Mouse (Mus musculus) neutrophil, adult 5-6 weeks (primary cell): ENCODE results near the gene Sorbs1. TPM values are rescaled to one million over a fixed set of nuclear protein-coding genes. Genes with fewer than 3 reads are reported as not detected.

Experiments used
- ATAC-seq: fragments of 151-379, 151-347 bp; 2 replicates; pipeline ENCODE4 v1.8.0; 2017; ENCODE audit warnings: mild to moderate bottlenecking, moderate TSS enrichment; ENCODE audit not compliant: insufficient number of reproducible peaks, poor library complexity, low FRiP score, severe bottlenecking; ENCODE audit errors: extremely low read depth
- total RNA-seq: library from RNA; stranded (forward); fragments of 200-1000 nt; gene quantifications from 2 replicates; pipeline ENCODE4 v1.2.3, GENCODE M21; 2017

Gene Sorbs1
- total RNA-seq, 1 experiment from 2014 or later, result 9.8 TPM

DNA sequence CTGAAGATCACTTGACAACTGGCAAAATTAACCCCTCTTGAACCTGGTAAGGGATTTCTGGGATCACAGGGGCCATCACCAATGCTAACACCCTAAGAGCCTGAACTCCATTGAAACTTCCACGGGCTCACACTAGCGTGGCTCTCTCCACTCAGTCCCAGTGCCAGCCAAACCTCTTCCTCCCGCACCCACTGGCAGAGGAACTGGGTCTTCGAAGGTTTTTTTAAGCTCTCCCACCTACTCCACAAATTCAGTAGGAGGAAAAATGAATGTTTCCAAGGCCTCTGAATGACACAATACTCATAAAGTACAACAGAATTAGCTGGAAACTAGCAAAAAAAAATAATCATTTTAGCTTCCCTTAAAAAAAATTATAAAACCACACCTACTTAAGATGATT lies 58.3 kb downstream of the Sorbs1 start:
- ATAC-seq, result no peak

DNA sequence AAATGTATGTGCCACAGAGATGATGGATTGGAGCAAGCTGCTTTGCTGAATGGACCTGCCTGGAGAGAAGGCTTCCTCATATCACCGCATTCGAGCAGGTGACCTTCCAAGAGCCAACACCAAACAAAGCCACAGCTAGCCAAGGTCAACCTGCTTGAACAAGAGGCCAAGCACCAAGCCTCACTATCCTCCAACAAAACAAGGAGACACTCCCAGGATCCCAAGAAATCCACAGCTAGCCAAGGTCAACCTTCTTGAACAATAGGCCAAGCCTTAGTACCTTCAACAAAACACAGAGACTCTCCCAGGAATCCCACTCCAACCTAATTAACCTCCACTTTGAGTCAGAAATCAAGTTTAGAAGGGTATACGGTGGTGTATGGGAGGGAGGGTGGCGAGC lies 59.5 kb downstream of the Sorbs1 start:
- ATAC-seq, result no peak

DNA sequence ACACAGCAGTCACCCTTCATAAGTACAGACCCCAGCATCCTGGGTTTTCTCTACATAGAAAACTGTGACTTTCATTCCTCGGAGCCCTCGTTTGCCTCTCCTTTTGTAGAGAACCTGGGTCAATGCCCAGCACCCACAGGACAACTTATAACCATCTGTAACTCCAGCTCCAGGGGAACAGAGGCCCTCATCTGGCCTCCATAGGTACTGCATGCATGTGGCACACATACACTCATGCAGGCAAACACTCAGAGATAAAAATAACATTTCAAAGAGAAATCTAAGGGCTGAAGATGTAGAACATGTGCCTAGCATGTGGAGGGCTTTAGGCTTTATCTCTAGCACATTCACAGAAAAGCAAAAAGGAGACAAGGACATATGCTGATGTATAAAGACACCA lies 61.4 kb downstream of the Sorbs1 start:
- ATAC-seq, result no peak

DNA sequence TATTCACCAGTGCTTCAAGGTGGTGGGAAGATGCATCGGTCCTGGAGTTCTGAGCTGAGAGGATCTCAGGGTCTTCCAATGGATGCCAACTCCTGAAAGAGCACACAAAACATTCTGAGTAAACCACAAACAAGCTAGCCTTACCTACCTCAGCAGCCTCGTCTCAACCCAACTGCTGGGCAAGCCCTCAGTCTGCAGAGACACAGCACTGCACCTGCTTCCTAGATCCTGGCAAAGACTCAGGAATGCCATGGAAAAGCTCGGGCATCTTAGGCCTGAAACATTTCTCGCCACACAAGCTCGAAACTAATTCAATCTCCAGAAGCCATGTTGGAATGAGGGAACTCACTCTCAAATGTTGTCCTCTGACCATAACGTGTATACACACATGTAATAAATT lies 62.3 kb downstream of the Sorbs1 start:
- ATAC-seq, result no peak

DNA sequence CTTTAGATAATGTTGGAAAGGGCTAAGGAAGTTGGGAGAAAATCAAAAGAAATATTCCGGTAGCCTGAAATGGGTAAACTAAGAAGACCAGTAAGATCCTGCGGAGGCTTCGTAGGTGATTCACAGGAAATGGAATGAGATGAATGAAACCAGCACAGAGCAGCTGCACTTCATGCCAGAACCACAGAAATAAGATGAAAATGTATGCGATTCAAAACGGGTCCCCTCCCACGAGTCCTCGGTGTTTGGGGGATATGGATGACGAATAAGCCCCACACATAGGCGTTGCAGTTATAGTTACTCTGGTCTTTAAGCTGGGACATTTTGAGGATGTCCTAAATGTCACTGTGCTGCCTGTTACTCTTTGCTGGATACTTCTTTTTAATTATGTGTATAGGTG lies 67.1 kb downstream of the Sorbs1 start:
- ATAC-seq, result no peak

DNA sequence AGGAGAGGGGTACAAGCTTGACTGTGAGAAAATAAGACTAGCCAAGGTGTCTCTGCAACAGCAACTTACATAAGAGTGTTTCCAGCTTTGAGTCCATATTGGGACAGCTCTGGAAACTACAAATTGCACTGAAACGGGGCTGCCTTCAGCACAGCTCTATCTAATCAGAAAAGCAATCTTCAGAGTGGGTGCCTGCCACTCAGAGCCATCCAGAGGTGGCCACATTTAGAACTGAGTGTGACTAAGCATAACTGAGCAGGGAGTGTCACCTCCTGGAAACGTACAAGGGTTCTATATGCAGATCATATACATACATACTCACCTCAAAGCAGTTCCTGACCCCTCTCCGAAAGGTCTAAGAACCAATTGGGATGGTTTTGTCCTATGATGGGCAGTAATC lies 71.2 kb downstream of the Sorbs1 start:
- no peak for ATAC-seq

DNA sequence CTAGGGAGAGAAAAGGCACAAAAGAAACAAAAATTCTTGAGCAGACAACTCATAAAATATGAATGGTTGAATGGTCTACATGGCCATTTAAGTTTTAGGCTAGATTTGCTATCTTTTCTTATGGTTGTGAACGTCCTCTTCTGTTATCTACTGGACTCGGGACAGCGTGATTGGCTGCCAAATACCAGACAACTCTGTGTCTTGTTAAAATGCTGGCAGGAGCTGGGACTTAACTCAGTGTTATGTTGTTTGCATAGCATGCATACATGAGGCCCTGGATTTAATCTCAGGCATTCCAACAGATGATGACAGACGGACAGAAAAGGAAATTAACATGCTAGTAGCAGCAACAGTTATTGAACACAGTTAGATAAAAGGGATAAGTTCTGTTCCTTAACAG lies 72.6 kb downstream of the Sorbs1 start:
- no peak for ATAC-seq

DNA sequence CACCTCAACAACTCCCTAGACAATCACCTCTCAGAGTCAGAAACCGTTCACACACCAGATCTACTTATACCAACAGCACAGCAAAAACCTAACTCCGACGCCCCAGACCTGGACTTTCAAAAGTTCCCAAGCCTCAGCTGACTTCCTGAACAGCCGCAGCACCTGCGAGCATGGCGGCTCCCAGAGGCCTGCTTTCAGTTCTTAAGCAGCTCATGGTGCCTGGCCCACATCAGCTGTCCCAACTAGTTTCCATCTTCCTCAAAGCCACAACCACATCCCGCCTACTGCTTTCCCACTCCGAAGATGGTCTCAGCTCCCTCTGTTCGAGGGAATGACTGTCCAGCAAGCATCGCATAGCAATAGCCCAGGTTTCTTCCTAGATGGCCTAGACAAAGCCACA lies 74.7 kb downstream of the Sorbs1 start:
- no peak for ATAC-seq

DNA sequence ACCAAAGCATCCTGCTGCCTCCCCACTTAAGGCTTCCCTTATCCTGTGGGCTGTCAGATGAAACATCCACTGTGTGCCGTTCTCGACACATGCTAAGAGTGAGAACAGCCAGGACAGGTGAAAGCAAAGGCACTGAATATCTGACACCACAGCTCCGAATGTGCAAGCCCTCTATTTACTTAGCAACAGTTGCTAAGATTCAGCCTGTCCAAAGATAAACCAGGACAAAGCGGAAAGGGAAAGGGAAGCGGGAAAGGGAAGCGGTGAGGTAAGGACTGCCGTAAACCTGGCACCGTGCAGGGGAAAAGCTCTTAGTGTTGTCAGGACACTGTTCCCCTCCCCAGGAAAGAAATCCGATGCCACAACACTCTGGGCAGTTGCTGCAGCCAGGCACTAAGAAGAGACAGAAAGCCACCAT lies 75.9 kb downstream of the Sorbs1 start:
- ATAC-seq, result no peak

DNA sequence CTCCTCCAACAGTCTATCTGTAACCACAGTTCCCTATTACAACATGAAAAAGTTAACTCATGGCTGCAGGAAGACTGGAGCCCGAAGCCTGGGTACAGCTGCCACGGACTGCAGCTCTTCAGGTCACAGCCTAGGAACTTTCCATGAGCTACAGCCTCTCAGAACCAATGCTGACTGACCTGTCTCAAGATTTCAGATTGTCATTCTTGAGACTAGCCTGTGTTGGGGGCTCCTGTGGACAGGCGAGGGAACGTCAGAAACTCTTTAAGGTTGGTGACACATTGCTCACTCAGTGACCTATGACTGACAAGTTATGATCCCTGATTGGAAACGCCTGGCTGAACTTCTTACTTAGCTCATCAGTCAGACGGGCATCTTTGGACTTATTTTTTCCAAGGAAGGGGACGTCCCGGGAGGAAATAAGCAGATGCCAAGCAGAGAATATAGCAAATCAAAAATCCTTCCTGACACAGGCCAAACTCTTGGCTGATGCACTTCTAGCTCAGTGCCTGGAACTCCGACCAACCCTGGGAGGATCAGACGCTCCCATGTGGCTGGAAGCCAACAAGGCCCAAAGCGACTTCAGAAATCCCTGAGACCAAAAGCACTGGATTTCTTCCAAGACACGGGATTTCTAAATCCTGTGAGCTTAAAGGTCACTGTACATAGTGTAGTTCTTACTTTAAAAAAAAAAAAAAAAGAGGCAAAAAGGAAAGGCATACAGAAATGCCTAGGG lies 76.9 kb downstream of the Sorbs1 start:
- ATAC-seq, result no peak

DNA sequence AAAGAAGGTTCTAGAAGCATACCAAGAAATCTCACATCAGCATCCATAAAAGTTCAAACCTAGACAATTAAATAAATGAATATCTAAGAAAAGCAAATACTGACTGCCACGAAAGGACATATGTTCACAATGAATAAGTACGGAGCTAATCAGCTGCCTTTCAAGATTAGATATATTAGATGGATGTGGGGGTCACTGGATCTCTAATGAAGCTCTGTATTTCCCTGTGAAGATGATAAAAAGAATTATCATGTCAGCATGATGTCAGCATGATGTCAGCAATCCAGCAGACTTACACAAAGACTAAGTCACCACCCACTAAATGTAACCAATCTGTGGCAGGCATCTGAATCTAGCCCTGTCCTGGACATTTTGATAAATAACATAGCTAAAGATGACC lies 77.8 kb downstream of the Sorbs1 start:
- ATAC-seq, result no peak

DNA sequence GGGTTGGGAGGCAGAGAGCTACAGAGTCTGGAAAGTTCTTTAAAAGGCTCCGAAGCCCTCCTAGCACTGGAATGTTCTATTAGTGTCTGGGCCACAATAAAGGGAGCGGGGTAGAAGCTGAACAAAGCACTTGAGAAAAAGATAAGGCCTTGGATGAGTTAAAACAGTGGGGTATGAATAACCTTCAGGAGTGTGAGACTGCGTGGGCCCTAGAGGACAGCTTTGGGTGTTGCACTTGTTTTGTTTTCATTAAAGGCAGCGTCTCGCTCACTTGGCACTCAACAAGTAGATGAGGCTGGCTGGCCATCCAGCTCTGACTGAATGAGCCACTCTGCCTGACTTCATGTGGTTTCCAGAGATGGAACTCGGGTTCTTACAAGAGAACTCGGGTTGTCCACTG lies 78.5 kb downstream of the Sorbs1 start:
- no peak for ATAC-seq

DNA sequence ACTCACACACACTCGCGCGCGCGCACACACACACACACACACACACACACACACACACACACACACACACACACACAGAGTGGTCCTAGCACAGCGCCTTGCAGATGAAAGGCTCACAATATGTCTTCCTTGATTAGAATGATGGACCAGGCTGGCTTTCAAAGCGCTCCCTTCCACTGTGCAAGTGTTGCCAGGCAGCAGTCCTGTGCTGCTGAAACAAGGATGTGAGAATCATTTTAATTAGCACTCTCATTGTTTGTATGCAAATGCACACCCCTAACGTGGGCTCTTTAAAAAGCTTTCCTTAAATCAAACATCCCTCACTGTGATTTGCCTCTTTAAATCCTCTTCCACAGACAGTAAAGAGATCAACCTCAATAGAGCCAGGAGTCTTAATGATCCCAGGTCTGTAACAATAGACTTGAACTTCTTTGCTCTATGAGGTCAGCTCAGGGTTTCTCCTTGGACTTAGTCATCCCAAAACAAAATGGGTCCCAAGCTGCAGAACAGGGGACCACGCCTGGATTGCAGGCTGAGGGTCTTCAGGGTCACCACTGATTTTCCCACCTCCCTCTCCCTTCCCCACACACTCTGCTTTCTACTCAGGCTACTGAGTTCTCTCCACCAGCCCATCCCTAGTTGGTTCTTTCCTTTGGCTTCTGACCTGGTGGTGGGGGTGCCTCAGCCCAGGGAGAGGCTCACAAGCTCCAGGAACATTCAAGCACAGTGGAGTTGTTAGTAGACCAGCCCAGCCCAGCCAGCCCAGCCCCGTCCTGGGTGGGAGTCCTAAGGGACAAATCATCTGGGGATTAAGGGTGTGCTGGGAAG lies 79.3 kb downstream of the Sorbs1 start:
- no peak for ATAC-seq

DNA sequence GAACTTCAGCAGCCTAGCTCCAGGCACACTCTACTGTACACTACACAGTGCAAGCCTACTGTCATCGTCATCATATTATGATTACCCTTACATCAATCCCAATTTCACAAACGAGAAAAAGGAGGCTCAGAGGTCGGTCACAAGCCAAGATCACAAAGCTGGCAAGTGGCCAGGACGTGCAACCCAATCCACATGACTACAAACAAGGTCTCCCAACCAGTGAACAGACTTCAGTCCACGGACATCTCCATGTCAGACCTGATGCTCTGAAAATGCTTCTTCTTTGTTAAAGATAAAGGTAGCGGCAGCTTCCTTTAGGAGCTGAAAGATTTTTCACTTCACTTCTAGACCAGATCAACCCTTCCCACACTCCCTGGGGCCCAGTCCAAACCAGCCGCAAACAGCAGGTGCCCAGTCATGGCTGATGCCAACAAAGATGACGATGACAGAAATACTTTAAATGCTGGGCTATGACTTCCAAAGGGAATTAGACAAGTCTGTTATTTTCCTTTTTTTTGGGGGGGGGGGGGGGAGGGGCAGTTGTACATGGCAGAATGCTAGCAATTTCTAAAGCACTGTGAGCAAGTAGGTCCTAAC lies 80.2 kb downstream of the Sorbs1 start:
- no peak for ATAC-seq

DNA sequence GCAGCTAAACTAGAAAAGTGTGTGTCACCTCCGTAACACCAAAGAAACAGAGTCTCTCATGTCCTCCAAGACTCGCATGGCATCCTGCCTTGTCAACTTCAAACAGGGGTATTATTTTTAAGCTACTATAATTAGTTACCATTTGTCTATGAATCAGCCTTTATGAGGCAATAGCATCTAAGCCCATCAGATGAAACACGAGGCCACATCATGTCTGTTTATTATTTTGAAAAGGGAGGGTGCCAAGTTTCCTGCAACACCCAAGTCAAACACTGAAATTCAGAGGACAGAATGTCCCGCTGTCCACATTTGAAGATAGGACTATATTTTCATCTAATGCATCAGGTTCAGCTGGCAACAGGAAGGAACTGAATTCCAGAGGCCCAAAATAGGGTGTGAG lies 81.6 kb downstream of the Sorbs1 start:
- no peak for ATAC-seq

DNA sequence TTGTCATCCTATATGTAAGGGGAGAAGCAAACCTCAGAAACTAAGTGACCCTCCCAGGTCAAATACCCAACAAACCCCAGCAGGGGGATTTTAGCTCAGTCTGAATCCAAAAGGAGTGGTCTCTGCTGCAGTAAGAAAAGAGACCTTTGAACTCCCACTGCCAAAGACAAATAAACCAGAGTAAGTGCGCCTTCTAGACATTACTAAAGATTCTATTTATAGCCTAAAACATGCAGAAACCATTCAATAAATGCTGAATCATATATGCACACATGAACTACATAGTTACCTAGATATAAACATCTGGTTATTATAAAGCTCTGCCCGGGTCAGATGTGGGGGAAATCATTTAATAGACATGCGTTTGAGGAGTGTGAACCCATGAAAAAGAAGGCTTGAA lies 84.0 kb downstream of the Sorbs1 start:
- no peak for ATAC-seq

DNA sequence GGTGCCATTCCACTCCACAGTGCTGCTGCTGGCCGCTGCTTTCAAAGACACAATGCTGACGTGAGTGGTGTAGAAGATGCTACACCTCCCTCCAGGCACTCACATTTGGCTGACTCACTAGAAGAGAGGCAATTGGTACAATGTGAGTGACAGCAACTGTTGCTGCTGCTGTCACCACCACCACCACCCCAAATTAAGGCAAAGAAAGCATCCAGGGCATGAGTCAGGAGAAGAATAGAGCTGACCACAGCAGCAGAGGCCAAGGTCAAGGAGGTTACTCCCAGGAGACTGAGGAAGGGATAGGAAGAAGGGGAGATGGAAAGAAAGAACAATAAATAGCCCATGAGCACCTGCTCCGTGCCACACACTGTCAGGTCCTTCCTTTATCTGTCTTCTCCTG lies 84.4 kb downstream of the Sorbs1 start:
- no peak for ATAC-seq

DNA sequence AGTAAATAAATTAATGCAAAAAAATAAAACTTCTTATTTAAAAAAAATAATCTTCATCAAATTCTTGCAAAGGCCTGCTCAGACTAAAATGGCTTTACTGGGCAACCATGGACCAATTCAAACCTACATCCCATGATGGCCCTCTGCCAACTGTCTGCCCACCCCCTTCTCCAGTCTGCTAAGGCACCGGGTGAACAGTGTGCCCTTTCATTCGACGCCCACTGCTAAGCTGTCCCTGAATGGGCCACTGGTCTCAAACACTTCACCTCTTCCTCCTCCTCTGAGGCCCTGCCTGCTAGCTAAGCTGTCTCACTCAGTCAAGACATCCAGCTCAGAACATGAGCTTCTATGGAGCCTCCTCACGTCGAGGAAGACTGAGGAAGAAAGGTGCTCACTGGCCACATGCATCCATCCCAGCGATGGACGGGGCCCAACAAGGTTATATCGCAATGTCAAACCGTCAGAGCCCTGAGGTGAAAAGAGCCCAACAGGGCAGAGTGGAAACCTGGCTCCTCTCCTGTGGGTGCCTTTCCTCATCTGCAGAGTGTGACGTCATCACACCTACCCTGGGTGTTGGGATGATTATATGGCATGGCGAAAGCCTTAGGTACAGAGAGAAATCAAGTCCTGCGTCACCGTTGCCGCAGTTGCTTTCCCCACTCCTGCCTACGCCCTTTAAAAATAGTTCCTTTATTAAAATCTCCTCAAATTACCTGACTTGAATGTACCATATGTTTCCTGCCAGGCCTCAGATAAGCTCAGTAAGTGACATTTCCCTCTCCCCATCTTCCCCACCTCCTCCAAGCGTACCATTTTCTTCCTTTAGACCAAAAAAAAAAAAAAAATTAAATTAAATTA lies 87.2 kb downstream of the Sorbs1 start:
- 0 out of 2 replicates have a peak, but pooled peaks have one; percentile 13 for ATAC-seq

DNA sequence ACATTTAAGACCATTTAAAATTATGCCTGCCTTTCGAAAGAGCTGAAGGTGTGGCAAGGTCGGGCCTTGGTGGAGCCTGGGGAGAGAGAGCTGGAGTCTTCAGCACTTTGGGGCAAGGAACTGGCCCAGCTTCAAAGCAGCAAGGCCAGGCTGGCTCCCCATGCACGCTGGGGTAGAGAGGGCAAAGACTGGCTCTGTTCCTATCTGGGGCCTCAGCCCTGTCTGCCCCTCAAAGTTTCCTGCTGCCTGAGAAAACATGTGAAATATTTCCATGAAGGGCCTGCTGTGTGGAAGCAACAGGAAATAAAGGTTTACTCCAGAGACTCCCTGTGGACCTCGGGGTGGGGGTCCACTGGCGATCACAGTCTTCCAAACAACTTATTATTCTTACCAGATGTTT lies 88.3 kb downstream of the Sorbs1 start:
- ATAC-seq, result no peak
